Mouse (Mus musculus) thymus, adult 2 months (tissue): ENCODE results near the gene Atp6v1fnb.

Experiments
- CTCF ChIP-seq: fragments of 200-500 bp; IDR thresholded peaks from 2 replicates; pipeline ENCODE4 v1.5.1; 2012; ENCODE audit warnings: mild to moderate bottlenecking, control low read depth, low read length, moderate library complexity, borderline replicate concordance; ENCODE audit not compliant: control insufficient read depth, poor library complexity, insufficient read depth; ENCODE audit errors: extremely low read depth
- POLR2A ChIP-seq: fragments of 200-500 bp; IDR thresholded peaks from 2 replicates; pipeline ENCODE4 v1.6.1; 2012; ENCODE audit warnings: mild to moderate bottlenecking, low read length, control low read depth, moderate library complexity; ENCODE audit not compliant: control insufficient read depth, poor library complexity, insufficient read depth; ENCODE audit errors: extremely low read depth

DNA sequence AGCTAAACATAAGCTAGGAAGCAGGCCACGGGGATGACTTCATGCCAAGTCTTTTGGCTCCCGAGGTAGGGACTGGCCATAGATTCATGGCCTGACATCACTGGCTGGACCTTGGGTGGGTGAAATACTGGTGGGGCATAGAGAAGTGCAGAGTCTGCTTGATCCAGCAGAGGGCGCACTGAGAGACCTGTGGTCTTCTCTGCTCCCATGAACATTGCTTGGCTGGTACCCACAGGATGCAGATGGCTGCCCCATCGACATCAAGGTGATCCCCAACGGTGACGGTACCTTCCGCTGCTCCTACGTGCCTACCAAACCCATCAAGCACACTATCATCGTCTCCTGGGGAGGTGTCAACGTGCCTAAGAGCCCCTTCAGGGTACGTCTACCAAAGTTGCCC is 26.5 kb upstream of the Atp6v1fnb start:
- TF ChIP-seq CTCF (peak; percentile 79; the same call in 1 of the 2 replicates), POLR2A (no peak)
